Mouse (Mus musculus) inflammation-experienced regulatory T-cells, adult 6 months (primary cell): Measurements from ENCODE around the gene Socs2. TPM values are rescaled to one million over a fixed set of nuclear protein-coding genes. Genes with fewer than 3 reads are reported as not detected.

Experiments
- ATAC-seq: one replicate; pipeline ENCODE4 v1.8.0; 2017
- polyA plus RNA-seq, 3 experiments: library from polyadenylated mRNA; unstranded; fragments of 100-300 nt; shearing (Covaris generic); gene quantifications; one replicate each; pipeline ENCODE4 v1.2.1; 2017

Socs2 gene
- 10 to 100 TPM; 27.9 to 49.8 (median 37.4) TPM for polyA plus RNA-seq

DNA sequence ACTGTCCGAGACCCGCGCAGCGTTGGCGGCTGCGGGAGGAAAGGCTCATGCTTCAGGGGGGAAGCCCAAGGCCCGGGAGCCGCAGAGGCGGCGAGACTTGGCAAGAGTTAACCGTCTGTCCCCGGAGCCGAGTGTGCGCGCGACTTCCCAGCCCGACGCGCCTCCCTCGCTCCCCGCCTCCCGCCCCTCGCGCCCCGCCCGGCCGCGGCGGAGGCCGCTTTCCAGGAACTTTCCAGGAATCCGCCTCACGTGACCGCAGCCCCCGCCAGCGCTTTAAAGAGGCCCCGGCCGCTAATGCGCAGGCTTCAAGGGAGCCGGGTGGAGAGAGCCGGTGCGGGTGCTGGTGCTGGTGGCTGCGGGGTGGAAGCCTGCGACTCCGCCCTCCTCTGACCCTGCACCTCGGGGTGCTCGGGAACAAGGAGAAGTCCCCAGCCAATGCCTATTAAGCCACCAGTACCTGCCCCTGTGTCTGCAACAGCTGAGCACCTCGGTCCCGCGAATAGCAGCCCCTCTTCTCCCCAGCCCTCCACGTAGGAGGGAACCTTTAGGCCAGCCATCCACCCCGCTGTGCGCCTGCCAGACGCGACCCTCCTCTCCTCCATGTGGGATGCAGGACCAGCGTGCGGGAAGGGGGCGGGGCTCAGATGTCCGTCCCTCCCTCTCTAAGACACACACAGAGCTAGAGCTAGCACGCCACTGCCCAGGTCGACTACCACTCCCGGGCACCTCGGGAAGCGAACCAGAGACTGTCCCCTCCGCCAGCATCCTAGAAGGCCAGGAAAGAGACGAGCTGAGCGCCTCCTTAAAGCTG lies at the start of gene Socs2:
Gene Socs2 (minus strand): TSS at position 496 of the 811 bp plus-strand sequence.
- ATAC-seq, result peak; percentile 47

DNA sequence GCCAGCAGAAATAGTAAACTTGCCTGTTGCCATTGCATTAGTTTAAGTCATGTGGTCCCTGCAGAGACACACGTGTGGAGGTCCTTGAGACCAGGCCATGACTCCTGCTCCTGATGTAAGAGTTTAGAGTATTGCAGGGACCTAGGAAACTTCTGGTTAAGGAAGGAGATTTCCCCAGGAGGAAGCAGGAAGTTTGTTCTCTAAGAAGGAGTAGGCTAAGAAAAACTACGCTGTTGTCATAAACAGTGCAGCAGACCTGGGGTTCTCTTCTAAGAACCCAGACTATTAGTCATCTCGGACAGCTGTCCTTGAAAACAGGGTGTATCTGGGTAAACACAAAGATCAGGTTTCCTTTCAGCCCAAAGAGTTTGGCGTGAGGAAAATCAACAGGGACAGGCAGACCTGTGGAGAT lies 48.5 kb upstream of the Socs2 start:
- no peak for ATAC-seq

DNA sequence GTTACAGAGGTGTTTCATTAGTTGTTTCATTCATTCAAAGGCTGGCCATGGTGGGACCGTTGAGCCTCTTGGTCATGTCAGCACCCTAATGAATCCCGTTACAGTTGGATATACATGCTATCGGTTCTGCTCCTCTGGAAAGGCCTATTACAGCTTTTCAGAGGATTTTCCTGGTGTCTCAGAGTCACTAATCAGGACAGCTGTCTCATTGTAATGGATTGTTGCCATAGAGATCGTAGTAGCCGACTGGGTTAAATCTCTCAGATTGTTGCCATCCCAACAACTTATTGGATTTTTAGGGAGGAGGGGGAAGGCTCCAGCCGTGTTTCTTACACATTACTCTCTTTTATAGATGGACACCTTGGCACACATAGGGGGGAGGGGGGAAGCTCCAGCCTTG lies 47.5 kb upstream of the Socs2 start:
- ATAC-seq, result no peak

DNA sequence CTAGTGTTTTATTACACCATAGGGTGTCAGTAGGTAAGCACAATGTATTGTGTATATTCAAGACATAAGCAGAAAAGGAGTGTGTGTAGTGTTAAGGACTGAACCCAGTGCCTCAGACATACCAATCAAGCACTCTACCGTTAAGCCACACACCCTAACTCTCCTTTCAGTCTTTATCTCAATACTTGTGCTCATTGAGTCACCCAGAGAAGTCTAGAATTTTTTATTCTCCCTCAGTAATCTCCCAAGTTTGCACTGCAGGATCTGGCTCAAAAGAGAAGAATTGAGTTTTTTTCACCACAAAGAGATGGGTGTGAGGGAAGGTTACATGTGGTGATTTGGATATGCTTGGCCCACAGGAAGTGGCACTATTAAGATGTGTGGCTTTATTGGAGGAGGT lies 45.3 kb upstream of the Socs2 start:
- ATAC-seq, result no peak

DNA sequence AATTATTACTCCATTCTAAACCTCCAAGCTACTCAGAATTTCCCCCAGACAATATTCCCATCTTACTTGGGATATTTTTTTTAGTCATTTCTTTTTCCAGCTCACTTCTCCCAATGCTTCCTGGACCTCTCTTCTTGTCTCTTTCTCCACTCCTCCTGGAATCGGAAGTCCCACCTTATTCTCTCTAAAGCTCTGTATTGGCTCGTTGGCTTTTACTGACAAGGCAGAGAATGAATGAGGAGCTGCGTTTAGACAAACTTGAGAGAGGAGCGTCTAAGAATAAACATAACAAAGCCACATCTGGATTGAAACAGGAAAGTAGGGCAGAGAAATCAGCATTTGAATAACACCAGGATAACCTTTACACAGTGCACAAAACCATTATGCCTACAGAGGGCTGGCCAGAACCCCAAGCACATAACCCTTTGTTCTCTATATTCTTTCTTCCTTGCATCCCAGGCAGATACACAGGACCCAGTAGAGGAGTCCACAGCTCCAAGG lies 44.1 kb upstream of the Socs2 start:
- no peak for ATAC-seq

DNA sequence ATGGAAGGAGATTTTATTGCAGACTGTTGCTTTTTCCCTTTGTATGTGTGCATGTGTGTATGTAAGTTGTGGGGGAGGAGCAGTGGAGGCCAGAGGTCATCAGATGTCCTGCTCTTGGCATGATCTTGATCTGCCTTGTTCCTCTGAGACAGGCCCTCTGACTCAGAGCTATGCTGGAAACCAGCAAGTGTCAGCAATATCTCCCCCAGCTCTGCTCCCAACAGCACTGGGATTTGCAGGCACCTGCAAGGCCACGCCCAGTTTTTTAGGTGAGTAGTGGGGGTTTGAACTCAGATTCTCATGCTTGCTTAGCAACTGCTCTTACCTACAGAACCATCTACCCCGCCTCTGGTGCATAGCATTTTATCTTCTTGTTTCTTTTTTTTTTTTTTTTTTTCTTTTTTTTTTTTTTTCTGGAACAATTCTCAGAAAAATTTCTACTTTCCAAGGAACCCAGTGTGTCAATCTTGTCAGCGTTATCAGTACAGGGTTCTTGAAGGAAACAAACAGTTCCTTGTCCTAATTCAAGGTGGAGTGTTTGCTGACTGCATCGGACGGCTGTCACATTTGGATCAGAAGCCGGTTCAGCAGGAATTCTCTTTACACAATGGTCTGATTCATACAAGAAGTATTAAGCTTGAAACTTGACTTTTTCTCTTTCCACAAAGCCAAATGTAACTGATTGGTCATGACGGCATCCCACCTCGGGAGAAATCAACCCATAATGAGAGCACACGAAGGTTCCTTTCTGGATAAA lies 41.2 kb upstream of the Socs2 start:
- no peak for ATAC-seq

DNA sequence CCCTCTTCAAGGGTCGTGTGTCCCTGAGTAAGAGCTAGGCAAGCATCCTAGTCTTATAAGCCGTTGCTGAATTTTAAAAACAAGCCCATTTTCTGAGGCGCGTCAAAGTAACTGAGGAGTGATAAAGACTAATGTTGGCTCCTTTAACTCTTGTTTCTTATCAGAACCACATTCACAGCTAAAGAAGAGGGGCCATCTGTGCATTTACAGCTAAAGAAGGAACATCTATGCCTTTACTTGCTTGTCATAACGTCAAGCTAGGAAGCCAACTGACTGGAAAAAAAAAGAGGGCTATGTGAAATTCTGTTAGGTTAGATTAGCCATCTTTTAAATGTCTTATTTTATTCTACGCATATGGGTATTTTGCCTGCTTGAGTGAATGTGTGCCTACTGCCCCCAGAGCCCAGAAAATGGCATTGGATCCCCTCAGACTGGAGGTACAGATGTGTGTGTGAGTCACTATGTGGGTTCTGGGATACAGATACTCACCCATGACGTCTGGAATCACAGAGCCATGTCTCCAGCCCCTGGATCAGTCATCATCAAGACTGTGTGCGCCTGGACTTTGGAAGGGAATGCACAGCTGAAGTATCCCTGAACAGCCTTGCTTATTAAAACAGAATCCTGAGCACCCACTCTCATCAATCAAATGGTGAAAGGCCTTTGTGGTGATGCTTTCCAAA lies 40.5 kb upstream of the Socs2 start:
- no peak for ATAC-seq

DNA sequence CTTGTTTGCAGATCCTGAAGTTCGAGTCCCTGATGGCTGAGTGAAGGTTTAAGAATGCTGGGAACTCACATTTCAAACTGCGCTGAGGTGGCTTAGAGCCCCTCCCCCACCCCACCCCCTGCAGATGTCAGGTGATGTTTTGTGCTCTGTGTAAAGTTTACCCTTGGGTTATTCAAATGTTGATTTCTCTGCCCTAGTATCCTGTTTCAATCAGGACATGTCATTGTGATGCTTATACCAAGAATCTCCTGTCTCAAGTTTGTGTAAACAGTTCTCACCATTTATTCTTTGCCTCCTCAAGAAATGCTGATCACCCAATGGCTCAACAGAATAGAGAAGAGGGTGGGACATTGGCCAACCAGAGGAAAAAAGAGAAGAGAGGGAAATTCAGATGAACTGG lies 39.1 kb upstream of the Socs2 start:
- ATAC-seq, result no peak

DNA sequence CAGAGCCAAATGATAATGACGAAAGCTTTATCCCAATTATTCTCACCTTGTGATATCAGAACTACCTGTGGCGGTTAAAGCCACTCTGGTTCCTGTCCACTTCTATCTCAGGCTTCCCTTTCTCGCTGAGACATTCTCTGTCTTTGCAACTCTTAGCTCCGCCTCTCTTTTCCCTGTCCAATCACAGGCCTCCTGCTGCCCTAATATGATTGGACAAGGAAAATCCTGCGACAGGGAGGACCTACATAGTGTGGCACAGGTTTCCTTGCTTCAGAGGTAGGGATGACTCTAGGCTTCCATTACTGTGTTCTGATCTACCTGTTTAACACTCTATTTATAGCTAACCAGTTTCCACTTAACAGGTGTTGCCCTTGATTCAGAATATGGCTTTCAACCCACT lies 36.3 kb upstream of the Socs2 start:
- no peak for ATAC-seq

DNA sequence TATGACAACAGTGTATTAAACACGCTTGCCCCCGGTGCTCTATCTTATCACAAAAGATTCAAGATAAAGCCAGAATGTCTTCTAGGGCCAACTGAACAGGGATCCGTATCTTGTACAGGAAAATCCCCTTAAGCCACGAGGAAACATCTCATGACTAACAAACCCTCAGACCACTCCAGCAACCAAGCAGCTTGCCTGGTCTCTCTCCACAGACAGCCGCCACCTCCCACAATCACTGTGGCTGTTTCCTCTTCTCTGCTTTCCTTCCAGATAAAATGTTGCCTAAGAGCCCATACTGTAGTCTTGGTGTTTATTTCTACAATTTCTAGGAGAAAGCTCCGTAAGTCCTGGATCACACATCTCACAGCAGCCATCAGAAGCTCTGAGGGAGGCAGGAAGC lies 32.1 kb upstream of the Socs2 start:
- ATAC-seq, result no peak

DNA sequence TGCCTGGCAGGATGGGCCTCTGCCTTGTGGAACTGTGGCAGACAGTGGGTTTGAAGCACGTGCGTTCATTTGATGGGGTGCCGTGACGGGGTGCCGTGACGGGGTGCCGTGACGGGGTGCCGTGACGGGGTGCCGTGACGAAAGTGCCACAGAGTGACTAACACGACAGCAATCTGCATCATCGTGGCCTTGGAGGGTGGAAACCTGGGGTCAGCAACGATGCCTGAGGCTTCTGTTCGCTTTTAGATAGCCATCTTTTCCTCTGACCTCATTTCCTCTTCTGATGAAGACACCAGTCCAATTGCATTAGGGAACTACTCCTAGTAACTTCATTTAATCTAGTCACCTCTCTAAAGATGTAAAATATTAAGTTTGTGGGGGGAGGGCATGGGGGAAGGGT lies 31.0 kb upstream of the Socs2 start:
- ATAC-seq, result no peak

DNA sequence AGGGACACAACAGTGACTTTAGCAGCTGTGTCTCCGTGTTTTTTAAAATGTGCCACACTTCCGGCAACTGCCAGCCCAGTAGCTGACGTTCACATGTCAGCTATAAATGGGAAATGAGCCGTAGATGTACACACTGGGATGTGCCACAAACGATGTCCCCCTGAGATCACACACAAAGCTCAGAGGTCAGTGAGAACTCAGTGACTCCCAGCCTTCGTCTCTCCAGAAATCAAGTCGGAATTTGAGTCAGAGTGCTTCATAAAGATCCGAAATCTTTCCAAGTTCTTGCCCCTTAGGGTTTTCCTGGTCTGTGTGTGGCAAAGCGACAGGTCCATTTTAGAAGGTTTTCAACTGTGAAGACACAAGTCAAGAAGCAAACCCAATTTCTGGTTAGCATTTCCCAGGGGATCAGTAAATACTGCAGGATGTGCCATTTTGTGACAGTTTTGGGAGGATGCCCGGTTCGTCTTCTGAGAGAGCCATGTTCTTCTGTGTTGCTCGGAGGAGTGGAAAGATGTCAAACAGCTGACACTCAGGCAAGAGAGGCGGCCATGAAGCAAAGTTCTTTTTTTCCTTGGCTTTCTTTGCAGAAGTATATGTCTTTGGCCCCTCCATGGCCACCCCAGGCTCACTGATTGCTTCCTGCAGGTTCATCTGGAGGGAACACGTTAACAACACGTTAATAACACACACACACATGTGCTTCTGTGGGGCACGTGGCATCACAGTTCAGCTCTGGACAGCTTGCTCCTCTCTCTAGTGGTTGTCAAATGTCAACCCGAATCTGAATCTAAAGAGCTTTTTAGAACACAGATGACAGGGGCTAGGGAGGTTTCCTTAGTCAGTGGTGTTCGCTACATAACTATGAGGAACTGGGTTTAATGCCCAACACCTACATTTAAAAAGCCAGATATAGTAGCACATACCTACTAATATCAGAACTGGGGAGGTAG lies 28.4 kb upstream of the Socs2 start:
- no peak for ATAC-seq

DNA sequence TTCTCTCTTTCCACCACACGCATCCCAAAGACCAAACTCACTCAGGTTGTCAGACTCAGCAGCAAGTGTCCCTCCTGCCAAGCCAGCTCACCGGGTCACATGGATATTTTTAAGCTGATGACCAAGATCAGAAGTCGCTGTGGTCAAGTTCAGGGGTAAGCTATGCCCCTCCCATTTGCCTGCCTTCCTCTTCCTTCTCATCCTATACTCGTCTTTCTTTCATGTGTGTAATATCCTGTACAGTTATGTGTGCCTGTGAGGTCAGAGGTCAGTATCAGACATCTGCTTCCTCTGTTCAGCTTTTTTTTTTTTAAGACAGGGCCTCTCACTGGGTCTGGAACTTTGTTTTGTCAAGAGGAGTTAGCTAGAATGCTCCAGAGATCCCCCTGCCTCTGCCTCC lies 25.4 kb upstream of the Socs2 start:
- no peak for ATAC-seq

DNA sequence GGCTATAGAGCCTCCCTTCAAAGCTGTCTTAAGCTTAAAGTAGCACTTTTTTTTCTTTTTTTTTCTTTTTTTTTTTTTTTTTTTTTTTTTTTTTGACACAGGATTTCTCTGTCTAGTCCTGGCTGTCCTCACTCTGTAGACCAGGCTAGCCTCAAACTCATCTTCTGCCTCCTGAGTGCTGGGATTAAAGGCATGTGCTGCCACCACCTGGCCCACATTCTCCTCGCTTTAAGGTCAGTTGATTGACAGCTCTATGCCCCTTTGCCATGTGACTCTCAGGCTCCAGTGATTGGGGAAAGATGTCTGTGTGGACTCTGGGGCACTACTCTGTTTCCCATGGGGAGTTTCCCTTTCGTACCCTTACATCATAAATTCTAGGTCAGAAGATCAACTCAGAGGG lies 23.6 kb upstream of the Socs2 start:
- ATAC-seq, result no peak

DNA sequence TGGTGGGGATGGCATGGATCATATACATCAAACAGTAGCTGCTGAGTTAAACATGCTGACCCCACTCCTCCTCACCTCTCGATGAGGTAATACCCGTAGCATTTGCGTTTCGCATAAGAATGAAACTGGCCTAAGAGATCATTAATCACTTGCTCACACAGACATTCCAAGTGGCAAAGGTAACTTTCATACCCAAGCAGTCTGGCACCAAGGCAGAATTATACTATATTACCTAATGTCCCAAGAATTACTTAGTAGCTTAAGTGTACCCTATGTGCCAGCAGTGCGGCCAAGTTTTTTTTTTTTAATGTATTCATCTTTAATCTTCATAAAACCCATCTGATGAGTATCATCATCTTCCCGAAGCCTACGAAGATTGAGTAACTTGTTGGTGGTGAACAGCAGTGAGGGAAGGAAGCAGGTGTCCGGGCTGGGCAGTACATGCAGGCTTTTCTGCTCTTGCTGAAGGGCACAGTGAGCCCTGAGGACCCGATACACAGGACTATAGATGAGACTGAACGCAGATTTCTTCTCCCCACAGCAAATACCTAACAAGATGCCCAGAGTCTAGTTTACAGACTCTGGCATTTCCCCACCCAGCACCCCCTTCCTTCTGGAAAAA lies 22.8 kb upstream of the Socs2 start:
- ATAC-seq, result no peak

DNA sequence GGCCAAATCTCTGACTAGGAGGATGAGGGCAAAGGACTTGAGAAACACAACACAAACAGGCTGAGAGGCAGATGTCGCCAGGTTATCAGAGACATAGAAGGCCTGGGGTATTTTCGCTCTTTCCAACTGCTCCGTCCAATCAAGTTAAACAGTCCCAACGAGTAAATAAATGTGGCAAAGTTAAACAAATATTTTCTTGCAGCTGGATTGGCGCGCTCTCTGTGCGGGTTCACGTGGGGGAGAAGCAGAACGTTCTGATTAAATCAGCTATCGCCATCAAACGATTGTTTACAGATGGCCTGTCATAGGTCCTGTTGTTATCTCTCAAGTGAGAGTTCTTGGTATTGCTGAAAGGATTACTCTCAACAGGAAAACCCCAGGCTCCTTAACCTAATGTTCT lies 22.0 kb upstream of the Socs2 start:
- ATAC-seq, result no peak

DNA sequence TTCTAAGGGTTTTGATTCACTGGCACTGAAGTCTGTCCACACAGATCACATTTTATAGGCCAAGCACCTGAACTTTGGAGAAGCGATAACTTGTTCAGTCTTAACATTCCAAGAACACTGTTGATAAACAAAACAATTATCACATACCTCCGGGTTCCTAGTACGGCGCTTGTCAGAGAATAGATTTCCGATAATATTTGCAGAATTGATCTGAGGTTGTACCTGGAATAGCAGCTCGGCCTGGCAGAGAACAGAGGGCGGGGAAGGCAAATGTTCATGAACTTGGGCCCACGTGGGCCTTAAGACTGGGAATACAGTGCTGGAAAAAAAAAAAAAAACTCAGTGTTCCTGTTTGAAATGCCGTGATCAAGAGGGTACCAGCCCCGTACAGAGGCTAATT lies 13.3 kb upstream of the Socs2 start:
- no peak for ATAC-seq

DNA sequence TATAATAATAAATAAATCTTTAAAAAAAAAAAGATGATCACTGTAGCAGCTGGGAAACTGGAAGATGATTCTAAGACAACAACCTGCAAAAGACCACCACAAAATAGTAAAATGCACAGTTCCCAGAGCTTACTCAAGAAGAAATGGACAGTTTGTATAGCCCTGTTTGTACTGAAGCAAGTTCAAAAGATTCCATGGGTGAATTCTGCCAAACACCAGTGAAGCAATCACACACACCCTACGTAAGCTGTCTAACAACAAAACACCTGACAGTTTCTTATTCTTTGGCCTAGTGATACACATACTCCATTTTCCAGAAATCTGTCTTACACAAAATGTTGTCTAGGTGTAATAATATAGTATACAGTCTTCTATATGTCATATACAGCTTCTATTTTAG lies 12.1 kb upstream of the Socs2 start:
- ATAC-seq, result no peak

DNA sequence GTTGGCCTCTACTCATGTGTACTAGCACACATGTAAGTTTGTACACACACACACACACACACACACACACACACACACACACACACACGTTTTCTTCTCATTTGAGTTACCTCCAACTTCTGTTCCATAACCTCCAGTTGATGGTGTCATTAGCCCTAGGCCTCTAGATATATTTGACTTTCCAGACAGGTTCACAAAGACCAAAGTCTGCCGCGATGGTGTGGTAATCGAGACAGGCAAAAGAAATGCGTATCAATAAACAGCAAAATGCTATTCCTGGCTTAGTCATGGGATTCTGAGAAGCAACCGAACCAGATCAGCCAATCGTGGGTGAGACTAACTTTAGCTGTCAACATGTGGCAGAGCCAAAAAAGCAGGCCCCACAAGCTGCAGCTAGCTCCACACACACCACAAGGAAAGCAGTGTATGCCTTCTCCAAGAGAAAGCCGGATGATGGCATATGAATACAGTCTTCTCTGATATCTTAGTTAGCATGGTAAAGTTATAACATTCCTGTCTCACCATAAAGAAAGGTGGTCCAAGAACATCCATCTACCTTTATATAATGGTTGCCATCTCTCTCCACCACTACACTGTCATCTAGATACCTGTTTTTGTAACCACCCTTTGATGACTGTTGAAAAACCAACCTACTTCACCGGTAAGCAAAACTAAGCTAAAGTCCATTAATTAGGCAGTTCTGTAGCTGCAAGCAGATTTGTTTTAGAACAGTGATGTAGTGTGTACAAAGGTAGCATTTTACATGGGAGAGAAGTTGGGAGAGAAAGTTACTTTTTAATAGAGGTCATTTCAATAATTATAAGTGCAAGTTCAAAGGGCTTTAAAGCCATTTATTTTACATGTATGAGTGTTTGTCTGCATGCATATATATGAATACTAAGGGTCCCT lies 9.5 kb upstream of the Socs2 start:
- no peak for ATAC-seq

DNA sequence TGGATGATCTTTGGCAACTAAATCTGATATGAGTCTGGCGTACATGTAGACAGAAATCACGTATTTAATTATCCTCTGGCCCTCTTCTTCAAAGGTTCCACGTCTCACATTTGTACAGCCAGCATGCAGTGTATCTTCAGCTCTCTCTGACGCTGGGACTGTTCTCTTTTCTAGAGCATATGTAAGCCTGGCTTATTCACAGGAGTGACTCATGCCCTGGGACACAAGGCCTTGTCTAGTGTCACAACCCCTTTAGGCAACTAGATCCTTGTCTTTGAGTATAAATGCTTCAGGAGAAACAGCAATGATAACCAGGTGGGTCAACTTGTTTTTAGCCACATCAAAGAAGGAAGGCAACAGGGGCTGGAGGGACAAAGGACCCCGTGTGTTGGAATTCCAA lies 5.7 kb upstream of the Socs2 start:
- ATAC-seq, result no peak

DNA sequence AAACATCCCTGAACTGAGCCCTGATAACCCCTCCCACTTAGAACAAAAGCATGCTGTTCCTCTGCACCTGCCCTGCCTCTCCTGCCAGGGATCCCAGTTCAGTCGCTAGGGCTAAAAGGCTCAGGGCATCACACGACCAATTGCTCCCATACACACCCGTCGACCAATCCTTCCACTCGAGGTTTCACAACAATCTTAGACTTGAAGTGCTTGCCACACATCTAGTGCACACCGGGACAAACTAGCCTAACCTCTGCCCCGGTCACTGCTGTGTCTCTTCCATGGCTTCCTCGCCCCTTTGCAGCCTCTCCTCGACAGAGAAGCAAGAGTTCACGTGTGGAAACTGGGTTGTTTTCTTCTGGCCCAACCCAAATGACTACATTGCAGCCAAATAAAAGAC lies 3.3 kb upstream of the Socs2 start:
- ATAC-seq, result no peak
